Mouse (Mus musculus) heart, adult 9 months (tissue): Measurements from ENCODE around the gene Madcam1.
A peak's percentile ranks its signal among the peaks of the same experiment; 100 is the strongest.

ENCODE experiments used
- DNase-seq, 2 experiments: peaks; one replicate each; pipeline ENCODE4 v3.0.0; 2022; ENCODE audit warnings: low spot score in 2 of 2

Gene Madcam1

DNA sequence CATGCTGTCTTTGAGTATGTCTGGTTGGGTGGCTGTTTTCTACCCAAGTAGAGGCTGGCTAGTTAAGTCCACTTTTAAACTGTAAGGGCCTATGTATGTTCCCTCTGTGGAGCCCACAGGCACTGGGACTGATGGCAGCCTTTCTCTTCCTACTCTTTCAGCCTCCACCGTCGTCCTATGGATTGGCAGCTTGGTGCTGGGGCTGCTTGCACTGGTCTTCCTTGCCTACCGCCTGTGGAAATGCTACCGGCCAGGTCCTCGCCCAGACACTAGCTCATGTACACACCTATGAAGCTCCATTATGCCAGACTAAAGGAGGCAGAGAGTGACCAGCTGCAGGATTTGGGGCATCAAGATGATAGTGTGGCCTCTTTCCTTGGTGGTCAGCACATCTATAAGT lies 3.7 kb downstream of the Madcam1 start:
- DNase-seq = no peak

DNA sequence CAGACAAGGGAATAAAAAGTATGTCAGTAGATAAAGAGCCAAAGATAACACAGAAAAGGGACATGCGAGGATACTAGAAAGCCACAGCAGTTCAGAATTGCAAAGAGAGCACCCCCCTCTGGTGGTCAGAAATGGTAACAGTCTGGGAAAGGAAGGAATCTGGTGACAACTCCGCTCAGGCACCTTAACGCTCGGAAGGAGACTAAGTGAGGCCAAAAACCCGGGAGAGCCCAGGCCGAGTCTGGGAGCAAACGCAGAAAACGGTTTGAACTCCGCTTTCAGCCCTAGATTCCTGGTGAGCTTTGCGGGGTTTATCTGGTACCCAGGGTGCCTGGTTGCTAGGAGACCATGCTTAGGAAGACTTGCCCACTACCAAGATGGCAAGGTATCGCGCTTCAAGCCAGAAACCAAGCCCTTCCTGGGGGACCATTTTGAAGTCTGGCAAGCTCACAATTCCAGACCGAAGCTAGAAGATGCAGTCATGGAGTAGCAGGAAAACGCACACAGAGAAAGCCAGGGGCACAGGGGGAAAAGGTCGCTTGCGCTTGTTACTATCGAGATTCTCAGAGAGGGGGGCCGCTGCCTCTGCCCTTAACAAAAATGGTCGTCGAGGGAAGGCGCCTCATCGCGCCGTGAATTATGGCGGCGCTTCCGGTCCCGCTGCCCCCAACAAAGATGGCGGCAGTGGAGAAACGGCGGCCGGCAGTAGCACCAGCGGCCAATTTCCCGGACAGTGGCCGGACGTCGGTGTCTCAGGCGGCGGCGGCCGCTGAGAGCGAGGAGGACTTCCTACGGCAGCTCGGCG lies 4.6 kb downstream of the Madcam1 start, which contains the start of gene Tpgs1:
TSS of gene Tpgs1 (plus strand) at position 599 of the 805 bp plus-strand sequence.
- DNase-seq = peak; percentile 90 to 94

DNA sequence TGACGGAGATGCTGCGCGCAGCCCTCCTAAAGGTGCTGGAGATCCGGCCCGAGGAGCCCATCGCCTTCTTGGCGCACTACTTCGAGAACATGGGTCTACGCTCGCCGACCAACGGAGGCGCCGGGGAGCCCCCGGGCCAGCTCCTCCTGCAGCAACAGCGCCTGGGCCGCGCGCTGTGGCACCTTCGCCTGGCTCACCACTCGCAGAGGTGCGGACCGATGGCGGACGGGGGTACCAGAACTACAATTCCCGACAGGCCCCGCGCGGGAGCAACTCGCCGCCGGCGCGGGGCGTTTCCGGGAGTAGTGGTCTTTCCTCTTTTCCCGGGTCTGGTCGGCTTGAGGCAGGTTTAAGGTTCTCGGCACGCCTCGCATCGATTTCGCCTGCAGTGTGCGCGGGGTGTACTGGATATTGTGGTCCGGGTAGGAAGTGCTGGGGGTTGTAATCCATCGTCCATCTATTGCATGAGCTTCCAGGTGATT lies 5.3 kb downstream of the Madcam1 start:
- peak in 1 of 2 experiments; percentile 67 for DNase-seq

DNA sequence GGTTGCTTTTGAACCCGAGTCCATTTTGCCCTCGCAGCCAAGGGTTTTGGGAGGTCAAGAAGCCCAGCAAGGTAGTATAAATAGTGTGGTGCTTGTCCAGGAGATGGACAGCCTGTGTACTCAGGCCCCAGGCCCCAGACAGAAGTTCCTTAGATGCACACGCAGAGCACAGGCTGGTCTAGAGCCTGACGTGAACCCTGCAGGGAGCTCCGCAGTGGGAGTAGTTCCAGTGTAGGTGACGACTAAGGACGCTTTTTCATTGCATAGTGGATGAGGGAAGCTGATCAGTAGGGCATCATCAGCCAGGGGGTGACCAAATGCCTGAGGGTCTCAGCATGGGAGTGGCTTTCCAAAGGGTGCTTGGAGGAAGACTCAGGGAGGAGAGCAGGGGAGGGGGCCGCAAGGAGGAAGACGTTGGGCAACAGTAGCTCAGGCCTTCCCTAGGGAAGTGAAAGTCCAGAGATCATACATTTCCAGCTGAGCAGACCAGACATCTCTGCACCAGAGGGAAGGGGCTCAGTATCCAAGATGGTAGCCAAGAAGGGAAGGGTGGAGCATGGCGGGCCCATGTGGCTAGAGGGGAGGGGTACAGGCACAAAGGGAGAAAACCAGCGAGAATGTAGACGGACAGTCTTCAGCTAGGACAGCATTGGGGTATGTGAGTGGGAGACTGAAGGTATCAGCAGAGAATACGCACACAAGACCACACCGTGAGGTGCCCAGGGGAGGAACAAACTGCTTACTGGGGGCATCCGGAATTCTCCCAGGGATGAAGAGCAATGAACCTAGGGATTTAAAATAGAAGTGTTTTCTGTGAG lies 5.9 kb downstream of the Madcam1 start:
- DNase-seq = no peak

DNA sequence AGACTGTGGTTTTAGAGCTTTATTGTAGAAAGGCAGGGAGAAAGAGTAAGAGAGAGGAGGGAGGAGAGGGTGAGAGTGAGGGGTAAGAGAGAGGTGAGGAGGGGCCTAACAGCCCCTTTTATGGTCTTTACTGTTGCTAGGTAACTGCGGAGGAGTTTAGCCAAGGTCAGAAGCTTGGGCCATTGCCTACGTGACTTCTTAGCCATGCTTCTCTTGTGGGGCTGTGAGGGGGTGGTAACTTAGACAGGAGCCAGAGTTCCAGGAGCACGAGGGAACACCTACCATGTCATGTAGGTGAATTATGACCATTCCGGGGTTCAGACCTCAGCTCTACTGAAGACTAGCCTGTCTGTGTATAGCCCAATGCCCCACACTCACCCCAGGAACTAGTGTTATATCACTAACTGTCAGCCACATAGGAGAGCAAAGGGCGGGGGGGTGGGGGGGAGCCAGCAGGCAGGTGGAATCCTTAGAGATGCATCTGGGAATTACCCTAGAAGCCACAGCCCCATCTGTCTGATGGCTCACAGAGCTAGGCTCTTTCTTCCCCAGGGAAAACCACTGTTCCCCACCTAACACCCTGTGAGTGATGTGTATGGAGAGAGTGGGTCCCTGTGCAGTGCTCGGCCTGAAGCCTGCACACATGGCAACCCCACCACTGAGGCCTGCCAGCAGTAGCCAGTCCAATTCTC lies 7.2 kb downstream of the Madcam1 start:
- DNase-seq = no peak

DNA sequence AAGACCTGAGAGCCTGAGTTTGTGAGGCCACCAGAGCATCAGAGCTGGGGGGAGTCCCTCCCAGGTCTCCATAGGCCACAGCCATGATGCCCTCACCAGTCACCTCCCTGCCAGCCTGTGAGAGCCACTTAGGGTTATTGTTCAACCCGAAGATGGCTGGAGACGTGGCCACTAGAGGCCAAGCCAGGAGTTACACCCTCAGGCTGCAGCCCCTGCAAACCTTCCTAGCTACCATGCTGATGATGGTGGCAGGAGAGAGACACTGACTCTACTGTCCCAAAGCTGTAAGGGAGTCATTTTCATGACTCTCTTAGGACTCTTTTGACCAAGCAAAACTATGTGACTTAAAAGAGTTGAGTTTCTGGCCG lies 7.7 kb downstream of the Madcam1 start:
- no peak for DNase-seq

DNA sequence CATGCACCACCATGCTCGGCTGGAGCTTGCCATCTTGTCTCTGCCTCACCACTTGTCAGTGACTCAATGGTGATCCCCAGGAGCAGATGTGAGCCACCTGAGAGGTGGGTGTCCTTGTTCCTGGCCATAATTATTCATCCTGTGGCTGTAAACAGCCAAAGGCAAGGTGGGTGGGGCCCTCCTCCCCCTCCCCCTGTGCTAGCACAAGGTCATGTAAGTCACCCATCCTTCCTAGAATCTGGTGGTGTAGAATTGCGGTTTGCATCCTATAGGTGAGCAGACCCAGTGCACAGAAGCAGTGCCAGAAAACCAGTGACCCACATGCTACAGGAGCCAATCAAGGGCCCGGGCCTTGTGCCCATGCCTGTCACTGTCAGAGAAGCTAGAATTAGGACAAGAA lies 8.7 kb downstream of the Madcam1 start:
- DNase-seq = no peak

DNA sequence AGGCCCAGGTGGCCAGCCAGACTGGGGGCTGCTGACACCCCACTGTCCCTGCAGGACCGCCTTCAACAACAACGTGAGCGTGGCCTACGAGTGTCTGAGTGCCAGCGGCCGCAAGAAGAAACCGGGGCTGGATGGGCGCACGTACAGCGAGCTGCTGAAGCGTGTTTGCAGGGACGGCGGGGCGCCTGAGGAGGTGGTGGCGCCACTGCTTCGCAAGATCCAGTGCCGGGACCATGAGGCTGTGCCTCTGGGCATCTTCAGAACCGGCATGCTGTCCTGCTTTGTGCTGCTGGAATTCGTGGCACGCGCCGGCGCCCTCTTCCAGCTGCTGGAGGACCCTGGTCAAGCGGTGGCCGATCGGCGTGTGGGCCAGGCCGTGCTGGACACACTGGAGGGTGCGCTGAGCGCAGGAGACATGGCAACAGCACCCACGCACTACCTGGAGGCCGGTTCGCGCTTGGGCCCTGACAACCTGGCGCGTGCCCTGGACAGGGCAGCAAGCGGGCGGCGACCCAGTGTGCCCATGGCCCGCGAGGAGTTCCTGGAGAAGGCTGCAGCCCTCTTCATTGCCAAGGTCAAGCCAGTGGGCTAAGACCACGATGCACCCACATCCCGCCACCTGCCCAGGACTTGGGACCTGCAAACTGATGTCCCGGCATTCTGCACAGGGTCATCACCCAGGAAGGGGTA lies 11.1 kb downstream of the Madcam1 start:
- DNase-seq = no peak

DNA sequence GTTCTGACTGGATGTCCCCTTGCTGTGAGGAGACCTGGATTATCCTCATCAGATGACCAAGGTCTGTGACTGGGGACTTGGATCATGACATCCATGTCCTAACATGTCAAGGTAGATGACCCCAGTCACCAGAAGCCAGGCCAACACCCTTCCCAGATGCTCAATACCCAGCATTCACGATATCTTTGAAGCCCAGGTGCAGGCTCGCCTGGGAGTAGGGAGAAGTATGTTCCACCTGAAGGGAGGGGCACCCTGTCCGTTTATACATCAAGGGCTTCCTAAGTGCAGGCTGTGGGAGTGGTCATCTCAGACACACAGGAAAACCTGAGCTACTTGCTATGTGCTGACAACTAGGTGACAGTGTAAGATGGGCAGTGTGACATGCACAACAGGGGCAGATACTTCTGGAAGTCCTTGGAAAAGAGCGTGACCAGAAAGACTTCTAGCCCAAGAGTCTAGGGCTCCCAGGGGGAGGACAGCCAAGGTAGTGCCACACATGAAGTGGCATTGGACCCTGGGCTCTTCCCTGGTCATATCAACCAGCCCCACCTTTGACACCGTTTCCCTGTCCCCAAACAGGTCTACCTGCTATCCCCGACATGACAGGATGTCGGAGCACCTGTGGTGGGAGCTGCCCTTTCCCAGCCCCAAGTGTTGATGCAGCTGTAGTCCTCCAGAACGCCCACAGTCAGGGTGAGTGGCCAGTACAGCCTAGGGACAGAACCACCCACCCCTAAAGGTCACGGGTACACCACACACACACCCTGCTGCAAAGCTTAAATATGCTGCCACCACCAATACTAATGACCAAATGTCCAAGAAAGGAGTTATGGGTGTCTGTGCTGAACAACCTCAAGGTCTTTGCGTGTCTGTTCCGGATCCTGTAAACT lies 16.5 kb downstream of the Madcam1 start:
- DNase-seq = peak in 1 of 2 experiments; percentile 64

DNA sequence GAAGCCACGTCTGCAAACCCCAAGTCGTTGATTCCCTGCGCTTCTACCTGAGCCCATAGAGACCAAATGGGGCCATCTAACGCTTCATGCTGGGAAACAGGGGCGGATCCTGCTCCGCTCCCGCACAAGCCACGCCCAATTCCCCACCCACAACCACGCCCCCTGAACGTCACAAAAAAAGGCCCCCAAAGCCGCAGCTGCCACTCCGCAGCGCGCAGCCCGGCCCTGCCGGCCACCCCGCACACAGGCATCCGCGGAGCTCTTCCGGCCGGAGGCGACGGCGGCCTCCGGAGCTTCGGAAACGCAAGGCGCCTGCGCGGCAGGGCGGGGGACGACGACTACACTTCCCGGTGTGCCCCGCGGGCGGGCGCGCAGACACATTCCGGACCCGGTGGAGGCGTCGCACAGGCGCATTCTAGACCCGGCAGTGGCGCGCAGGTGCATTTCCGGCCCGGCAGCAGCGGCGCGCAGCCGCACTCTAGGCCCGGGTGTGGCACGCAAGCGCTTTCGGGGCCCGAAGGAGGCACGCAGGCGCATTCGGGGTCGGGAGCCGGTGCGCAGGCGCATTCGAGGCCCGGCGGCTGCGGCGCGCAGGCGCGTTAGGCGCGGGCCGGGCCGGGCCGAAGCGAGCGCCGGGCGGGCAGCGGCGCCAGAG lies 17.4 kb downstream of the Madcam1 start, which contains the start of gene Cdc34:
TSS of gene Cdc34 (plus strand) at position 605 of the 655 bp plus-strand sequence.
- peak; percentile 100 for DNase-seq

DNA sequence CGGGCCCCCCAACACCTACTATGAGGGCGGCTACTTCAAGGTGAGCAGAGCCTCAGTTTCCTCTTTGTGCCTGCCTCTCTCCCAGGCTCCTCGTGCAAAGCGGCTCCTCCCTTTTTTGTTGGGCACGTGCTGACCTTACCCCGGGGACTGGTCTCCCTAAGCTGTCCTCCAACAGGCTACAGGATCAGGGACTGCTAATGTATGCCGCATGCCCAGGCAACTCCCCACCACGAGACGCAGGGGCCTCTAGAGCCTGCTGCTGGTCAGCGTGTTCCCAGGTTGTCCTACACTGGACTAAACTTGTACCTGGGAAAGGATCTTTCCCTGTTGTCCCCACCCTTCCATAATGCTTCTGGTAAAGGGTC lies 18.2 kb downstream of the Madcam1 start:
- peak in 1 of 2 experiments; percentile 34 for DNase-seq

DNA sequence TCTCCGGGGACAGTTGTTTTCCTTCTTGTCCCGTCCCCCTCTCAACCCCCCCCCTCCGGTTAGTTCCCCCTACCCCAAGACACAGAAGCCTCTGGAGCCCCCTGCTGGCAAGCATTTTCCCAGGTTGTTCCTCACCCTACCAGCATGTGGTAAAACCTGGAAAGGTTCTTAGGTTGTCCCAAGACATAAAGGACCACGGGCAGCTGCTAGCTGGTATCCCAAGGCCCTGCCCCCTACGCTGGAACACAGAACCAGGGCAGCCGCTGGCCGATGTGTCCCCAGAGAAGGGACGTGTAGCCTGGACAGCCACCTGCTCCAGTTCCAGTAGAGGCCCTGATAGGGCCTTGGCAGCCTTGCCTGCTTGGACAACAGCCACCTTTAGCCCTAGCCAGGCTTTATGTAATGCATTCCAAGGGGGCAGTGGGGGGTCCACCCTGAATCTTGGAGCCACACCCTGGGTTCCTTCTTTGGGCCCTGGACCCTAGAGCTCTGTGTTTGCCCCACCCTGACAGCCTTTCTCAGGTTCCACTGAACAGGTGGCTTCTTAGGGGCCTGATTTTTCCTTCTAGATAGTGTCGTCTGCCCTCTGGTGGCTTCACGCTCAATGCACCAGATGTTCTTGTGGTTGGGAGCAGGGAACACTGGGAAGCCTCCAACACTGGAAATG lies 18.7 kb downstream of the Madcam1 start:
- DNase-seq = peak; percentile 72 to 75

DNA sequence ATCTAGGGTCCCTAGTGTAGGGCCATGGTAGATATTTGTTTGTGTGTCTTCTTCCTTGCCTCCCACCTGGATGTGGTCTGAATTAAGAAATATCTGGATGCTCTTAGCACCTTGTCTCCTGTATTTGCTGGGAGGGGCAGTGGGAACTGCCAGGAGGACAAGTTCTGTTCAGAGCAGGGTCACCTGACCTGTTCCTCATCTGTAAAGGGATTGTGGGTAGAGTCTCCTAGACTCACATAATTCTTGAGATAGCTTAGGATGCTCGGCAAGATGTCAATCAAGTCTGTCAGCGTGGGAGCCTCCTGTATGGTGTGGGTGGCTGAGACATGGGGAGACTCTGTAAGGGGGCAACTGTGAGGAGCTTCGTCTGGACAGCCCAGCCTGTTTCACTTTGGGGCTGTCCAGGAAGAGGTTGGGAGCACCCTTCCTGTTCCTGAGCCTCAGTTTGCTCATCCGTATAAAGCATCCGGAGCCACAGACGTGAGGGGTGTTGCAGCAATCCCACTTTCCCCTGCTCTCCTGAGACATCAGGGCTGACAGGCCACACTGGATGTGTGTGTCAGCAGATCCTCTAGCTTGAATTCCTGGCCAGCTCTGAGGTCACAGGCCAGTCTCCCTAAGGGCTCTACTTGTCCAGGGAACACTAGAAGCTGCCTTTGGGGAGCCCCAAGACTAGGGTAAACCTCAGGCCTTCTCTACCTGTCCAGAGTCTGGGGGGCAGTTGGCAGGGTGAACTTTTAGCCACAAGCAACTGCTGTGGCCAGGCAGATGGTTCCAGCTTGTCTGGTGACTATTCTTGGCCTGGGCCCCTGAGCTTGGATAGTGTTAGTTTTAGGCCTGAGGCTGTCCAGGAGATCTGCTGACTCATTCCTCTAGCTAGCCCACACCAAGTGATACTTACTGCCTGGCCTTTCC lies 19.6 kb downstream of the Madcam1 start:
- peak; percentile 70 to 84 for DNase-seq

DNA sequence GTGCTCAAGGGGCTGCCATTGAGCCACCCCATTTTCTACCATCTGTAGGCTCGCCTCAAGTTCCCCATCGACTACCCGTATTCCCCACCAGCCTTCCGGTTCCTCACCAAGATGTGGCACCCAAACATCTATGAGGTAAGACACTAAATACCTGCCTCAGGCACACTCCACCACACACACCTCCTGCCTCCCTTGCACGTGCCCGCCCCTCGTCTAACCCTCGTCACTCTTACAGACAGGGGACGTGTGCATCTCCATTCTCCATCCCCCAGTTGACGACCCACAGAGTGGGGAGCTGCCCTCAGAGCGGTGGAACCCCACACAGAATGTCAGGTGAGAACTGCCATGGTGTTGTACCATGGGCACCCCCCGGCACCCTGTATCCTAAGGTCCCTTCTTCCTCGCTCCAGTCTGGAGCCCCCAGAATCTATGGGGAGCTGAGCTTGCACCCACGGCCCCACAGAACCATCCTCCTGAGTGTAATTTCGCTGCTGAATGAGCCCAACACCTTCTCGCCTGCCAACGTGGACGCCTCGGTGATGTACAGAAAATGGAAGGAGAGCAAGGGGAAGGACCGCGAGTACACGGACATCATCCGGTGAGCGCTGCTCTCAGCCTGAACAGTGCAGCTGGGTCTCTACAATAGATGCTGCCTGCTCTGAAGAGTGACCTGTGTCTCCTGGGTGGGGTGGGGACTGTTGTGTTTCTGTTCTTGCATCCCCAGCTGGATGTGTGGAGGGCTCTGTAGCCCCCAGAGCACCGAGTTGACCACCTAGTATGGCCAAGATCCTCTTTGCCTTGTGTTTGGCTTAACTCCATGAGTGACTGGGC lies 20.6 kb downstream of the Madcam1 start:
- DNase-seq = no peak

DNA sequence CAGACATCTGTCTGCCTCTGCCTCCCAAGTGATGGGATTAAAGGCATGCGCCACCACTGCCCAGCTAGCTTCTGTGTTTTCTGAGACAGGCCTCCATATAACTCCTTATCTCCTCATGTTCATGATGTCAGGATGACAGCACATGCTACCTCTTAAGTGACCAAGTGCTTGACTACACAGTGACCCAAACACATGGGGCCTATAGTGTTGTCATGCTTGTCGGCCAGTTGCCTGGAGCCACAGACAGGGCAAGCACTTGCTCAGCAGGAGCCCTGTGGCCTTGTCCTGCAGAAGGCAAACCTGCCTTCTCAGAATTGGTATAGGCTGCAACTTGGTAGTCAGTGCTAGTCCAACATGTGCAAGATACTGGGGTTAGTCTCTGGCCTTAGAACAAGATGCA lies 21.9 kb downstream of the Madcam1 start:
- DNase-seq = no peak

DNA sequence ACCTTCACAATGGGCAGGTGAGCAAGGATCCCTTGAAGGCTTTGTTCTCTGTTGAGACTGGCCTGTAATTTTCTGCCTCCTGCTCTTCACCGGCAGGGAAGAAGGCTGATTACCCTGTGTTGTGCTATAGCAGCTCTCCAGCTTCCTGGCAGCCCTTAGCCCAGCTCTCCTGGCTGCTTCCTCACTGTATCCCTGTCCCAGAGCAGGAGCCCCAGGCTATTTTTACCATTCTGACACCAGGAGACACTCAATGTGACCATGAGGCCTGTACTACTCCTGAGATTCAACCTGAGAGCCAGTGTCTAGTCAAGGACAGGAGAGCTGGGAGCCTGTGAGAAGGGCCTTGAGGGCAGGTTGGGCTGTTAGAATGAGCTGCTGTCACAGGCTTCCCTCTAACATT lies 22.3 kb downstream of the Madcam1 start:
- DNase-seq = peak; percentile 71 to 72

DNA sequence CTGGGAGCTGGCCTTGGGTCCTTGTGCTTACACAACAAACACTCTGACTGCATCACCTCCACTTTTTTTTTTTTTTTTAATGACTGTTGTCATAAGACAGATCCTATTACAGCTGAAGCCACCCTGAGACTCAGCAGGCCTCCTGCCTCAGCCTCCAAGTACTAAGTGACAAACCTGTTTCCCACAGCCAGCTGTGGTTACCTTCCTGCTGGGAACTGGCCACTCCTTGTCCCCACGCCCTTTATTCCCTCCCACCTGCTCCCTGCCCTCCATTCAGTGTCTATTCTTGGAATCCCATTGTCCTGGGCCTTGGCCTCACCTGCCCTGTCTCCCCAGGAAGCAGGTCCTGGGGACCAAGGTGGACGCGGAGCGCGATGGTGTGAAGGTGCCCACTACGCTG lies 23.2 kb downstream of the Madcam1 start:
- no peak for DNase-seq
